Mouse (Mus musculus) cerebellum, adult 2 months (tissue): ENCODE data around the gene Rad51.

Experiments used
- CTCF ChIP-seq: fragments of 200-500 bp; IDR thresholded peaks from 2 replicates; pipeline ENCODE4 v1.5.1; 2011; ENCODE audit warnings: low read depth, mild to moderate bottlenecking, control low read depth, low read length, moderate library complexity, borderline replicate concordance; ENCODE audit not compliant: insufficient read depth
- POLR2A ChIP-seq: fragments of 200-500 bp; IDR thresholded peaks from 2 replicates; pipeline ENCODE4 v1.6.1; 2011; ENCODE audit warnings: low read length, control low read depth, borderline replicate concordance; ENCODE audit not compliant: insufficient read depth

DNA sequence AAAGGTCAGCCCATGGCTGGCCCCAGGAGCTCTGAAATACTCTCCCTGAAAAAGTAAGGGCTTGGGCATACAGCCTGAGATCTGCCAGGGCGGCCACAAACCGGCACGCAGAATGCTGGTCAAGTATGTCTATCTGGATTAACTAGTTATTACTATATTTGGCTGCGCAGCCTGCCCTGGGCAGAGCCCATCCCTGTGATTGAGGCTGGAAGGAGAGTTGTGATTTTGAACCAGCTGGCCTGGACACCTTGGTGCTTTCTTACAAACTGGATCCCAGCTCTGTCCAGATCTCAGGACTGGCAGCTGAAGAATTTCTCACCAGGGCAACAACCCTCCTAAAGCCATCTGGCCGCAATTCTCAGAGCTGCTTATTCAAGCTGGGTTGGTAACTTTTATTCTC lies 81.5 kb downstream of the Rad51 start:
- TF ChIP-seq CTCF: no peak
- TF ChIP-seq POLR2A: no peak
